Mouse (Mus musculus): ENCODE data around the gene Mybpc3. TPM values are rescaled to one million over a fixed set of nuclear protein-coding genes. Genes with fewer than 3 reads are reported as not detected.

The Mybpc3 gene
- polyA plus RNA-seq, 1 experiment from 2014 or later, result not detected

DNA sequence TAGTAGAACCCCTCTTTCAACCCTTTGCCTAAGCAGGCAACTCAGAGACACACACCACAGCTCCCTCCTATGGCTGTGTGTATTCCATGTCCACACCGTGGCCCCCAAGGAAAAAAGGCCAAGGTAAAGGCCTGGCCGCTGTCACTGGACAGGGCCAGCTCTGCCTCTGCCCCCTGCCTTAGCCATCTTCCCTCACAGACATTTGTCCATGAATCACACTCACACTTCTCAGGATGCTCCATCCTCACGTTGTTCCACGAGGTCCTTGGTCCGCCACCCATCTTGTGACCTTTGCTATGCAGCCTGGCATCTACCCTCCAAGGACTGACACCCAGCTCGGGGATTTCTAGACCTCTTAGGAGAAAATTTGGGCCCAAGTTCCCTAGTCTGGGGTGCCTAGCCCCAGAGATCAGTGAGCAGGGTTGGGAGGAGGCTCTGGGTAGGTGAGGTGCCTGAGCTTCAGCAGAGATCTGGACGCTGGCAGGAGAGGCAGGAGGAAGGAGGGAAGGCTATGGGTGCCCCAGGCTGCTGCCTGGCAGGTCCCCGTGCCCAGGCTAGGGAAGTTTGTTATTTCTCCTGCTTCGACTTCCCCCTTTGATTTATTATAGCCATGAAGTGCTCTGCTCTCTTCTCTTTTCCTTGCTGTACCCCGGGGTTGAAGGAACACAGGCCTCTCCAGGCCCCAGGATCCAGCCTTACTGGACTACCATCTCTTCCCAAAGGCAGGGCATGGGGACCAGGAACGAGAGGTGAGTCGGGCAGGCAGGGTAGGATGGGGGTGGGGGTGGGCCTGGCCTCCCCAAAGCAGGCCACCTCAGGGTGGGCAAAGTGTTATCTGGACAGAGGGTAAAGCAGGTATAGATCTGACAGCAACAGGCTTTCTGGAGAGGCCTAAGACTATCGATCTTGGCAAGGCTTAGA, 35.9 kb upstream of the Mybpc3 start, which contains the start of gene Spi1:
Gene Spi1 (plus strand): TSS at position 616 of the 921 bp plus-strand sequence.
- Histone ChIP-seq H3K36me3 (replicated peaks) (no peaks in the 10 kb centered on the region), H3K4me3 (no peak within 1 kb of the TSS), H3K27me3 (ENCODE audit: poor library complexity, severe bottlenecking) (peaks cover 29% of the 10 kb centered on the region), H3K4me1 (peaks cover 37% of the 10 kb centered on the region), H3K27ac (peak within 1 kb of the TSS; percentile 20; the same call in 1 of the 2 replicates), H3K9me3 (no peaks in the 10 kb centered on the region)
- DNase-seq (ENCODE audit: extremely low spot score, low spot score), result no peak
- 87% methylated on average over 13 of the region's 13 CpGs for WGBS

DNA sequence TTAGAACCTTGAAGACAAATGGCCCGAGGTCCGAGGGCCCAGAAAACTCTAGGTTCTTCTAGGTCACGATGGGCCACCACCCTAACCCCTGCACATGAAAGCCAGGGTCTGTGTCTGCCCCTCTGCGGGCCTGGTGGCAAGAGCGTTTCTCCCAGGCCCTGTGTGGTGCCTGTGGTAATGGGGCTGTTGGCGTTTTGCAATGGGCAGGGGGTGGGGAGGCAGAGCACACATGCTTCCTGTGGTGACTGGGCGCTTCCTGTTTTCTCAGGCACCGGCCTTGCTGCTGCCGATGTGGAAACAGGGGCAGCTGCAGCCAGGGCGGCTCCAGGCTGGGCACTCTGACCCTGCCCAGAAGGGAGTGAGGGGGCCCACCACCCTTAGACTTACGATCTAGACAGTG, 35.1 kb upstream of the Mybpc3 start:
- WGBS, result 73% methylated on average over 11 of the region's 11 CpGs
- DNase-seq (ENCODE audit: extremely low spot score, low spot score), result no peak
- Histone ChIP-seq H3K36me3 (replicated peaks) (no peaks in the 10 kb centered on the region), H3K4me3 (no peak overlapping the region), H3K27me3 (ENCODE audit: poor library complexity, severe bottlenecking) (peaks cover 21% of the 10 kb centered on the region), H3K9me3 (no peaks in the 10 kb centered on the region), H3K27ac (peak overlapping the region; percentile 20; the same call in 1 of the 2 replicates), H3K4me1 (peaks cover 36% of the 10 kb centered on the region)

DNA sequence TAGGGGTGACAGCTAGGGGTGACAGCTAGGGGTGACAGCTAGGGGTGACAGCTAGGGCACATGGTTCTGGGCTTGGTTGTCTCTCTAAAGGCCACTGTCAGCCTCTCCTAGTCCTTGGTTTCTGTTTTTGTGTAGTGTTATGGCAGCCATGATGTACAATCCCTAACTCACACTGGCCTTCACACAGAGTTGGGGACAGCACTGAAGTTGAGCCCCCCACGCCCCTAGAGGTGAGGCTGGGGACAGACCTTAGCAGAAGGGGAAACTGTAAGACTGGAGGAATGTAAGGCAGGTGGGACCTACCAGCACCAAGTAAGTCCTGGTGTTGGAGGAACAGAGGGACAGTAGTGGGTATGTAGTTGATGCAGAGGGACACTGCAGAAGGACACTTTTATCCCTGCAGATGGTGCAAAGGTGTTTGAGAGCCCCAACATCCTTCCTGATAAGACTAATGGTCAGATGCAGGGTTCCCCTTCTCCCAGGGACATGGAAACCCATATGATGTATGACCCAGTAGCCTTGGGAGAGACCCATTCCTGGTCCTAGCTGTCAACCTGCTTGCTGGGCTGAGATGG, 34.5 kb upstream of the Mybpc3 start:
- DNase-seq (ENCODE audit: extremely low spot score, low spot score), result no peak
- WGBS, result 63% methylated on average over 1 of the region's 1 CpGs
- Histone ChIP-seq H3K27ac (peak overlapping the region; percentile 20; the same call in 1 of the 2 replicates), H3K27me3 (ENCODE audit: poor library complexity, severe bottlenecking) (peaks cover 15% of the 10 kb centered on the region), H3K4me3 (no peak overlapping the region), H3K4me1 (peaks cover 30% of the 10 kb centered on the region), H3K36me3 (replicated peaks) (no peaks in the 10 kb centered on the region), H3K9me3 (no peaks in the 10 kb centered on the region)

- DNase-seq (ENCODE audit: extremely low spot score, low spot score), result no peak
- Histone ChIP-seq H3K36me3 (replicated peaks) (no peaks in the 10 kb centered on the region), H3K27me3 (ENCODE audit: poor library complexity, severe bottlenecking) (peaks cover 6% of the 10 kb centered on the region; the same call in 1 of the 2 replicates), H3K4me3 (no peak overlapping the region), H3K4me1 (peaks cover 21% of the 10 kb centered on the region), H3K9me3 (no peaks in the 10 kb centered on the region), H3K27ac (0 out of 2 replicates have a peak overlapping the region, but pooled peaks have one; percentile 15)
- WGBS, result 85% methylated on average over 15 of the region's 15 CpGs
Observed at GRCm38 (mm10) chr2:91084179-91084820, 33.6 kb upstream of the Mybpc3 start.

GRCm38 (mm10) chr2:91085494-91086391, 32.2 kb upstream of the Mybpc3 start:
- no peak for DNase-seq (ENCODE audit: extremely low spot score, low spot score)
- peaks cover 20% of the 10 kb centered on the region for H3K4me1 ChIP-seq
- peak overlapping the region; percentile 40; the same call in 1 of the 2 replicates for H3K27ac ChIP-seq
- no peak overlapping the region for H3K4me3 ChIP-seq
- H3K36me3 ChIP-seq (replicated peaks), result no peaks in the 10 kb centered on the region
- H3K9me3 ChIP-seq, result no peaks in the 10 kb centered on the region
- 90% methylated on average over 14 of the region's 14 CpGs for WGBS
- H3K27me3 ChIP-seq (ENCODE audit: poor library complexity, severe bottlenecking), result no peaks in the 10 kb centered on the region

DNA sequence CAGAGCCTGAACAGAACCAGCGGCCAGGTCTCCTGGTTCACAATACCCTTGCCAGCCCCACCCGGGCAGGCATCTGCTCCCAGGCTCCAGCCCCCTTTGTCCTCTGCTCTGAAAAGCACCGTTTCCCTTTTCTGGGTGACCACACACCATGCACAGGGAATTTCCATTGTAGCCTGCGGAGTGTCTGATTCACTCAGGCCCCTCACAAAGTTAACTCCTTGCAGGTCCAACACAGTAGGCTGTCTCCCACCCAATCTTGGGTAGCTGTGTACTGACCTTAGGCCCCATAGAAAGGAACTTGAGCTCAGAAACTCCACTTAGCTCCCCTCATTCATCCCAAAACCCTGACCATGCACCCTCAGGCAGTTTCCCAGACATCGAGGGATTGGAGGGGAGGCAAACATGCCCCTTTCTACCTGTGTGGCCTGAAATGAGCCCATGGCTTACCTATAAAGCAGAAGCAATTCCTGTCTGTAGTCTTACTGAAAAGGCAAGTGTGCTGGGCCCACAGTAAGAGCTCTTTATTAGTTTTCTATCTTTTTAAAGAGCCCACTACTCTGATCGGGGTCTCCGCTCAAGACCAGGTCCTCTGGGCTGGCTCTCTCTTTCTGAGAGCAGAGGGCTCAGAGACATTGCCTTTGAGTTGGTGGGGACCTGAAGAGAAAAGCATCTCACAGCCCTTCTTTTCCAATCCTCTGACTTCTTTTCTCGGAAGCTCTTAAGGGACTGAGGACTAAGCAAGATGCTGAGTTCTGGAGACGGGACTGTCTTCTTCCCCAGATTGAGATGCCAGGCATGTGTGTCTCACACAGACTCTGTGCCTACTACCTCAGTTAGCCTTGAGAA, 31.3 kb upstream of the Mybpc3 start:
- Histone ChIP-seq H3K4me3 (no peak overlapping the region), H3K9me3 (no peaks in the 10 kb centered on the region), H3K4me1 (peaks cover 20% of the 10 kb centered on the region), H3K27me3 (ENCODE audit: poor library complexity, severe bottlenecking) (no peaks in the 10 kb centered on the region), H3K36me3 (replicated peaks) (no peaks in the 10 kb centered on the region), H3K27ac (peak overlapping the region; percentile 40; the same call in 1 of the 2 replicates)
- WGBS, result 62% methylated on average over 9 of the region's 9 CpGs
- DNase-seq (ENCODE audit: extremely low spot score, low spot score), result no peak

DNA sequence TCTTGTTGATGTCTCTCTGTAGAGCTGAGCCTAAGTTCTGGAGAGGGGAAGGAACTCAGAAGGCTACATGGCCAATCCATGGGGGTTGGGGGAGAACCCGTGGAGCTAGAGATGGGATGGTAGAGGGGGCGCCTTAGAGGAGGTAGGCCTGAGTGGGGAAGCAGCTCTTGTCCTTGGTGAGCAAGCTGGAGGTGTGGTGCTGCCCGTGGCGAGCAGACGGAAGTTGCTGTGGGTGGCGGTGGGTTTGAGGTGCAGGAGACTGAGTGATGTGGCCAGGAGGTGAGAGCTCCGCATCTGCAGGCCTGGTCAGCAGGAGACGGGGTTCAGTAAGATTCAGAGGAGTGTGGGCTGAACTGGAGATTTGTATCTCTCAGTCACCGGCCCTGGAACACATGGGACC, 30.5 kb upstream of the Mybpc3 start:
- no peak for DNase-seq (ENCODE audit: extremely low spot score, low spot score)
- Histone ChIP-seq H3K27me3 (ENCODE audit: poor library complexity, severe bottlenecking) (no peaks in the 10 kb centered on the region), H3K9me3 (no peaks in the 10 kb centered on the region), H3K4me3 (no peak overlapping the region), H3K27ac (no peak overlapping the region), H3K36me3 (replicated peaks) (no peaks in the 10 kb centered on the region), H3K4me1 (peaks cover 20% of the 10 kb centered on the region)
- 89% methylated on average over 9 of the region's 9 CpGs for WGBS

DNA sequence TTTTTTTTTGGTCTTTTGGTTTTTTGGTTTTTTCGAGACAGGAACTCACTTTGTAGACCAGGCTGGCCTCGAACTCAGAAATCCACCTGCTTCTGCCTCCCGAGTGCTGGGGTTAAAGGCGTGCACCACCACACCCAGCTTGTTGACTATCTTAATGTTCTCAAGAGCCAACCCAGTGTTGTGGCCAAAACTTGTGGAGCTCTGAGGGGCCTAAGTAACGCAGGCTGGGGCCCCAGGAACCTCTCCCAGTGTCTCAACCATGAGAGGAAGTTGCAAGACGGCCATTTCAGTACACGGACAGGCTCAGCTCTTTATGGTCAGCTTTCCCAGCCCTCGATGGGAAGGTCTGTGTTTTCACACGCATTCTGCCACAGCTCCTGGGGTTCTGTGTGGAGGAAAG, 29.0 kb upstream of the Mybpc3 start:
- 83% methylated on average over 9 of the region's 9 CpGs for WGBS
- Histone ChIP-seq H3K4me3 (no peak overlapping the region), H3K4me1 (peaks cover 17% of the 10 kb centered on the region), H3K9me3 (no peaks in the 10 kb centered on the region), H3K36me3 (replicated peaks) (no peaks in the 10 kb centered on the region), H3K27ac (no peak overlapping the region), H3K27me3 (ENCODE audit: poor library complexity, severe bottlenecking) (no peaks in the 10 kb centered on the region)
- DNase-seq (ENCODE audit: extremely low spot score, low spot score), result no peak

GRCm38 (mm10) chr2:91090208-91090607, 27.7 kb upstream of the Mybpc3 start:
- DNase-seq (ENCODE audit: extremely low spot score, low spot score), result no peak
- Histone ChIP-seq H3K4me1 (peaks cover 9% of the 10 kb centered on the region), H3K27ac (no peak overlapping the region), H3K9me3 (no peaks in the 10 kb centered on the region), H3K27me3 (ENCODE audit: poor library complexity, severe bottlenecking) (no peaks in the 10 kb centered on the region), H3K4me3 (no peak overlapping the region), H3K36me3 (replicated peaks) (no peaks in the 10 kb centered on the region)
- 80% methylated on average over 6 of the region's 6 CpGs for WGBS

GRCm38 (mm10) chr2:91090827-91091226, 27.1 kb upstream of the Mybpc3 start:
- Histone ChIP-seq H3K4me1 (peaks cover 9% of the 10 kb centered on the region), H3K9me3 (no peaks in the 10 kb centered on the region), H3K27ac (no peak overlapping the region), H3K27me3 (ENCODE audit: poor library complexity, severe bottlenecking) (no peaks in the 10 kb centered on the region), H3K36me3 (replicated peaks) (no peaks in the 10 kb centered on the region), H3K4me3 (no peak overlapping the region)
- no peak for DNase-seq (ENCODE audit: extremely low spot score, low spot score)
- 82% methylated on average over 6 of the region's 6 CpGs for WGBS

- H3K36me3 ChIP-seq (replicated peaks), result no peaks in the 10 kb centered on the region
- WGBS, result 73% methylated on average over 14 of the region's 14 CpGs
- H3K27ac ChIP-seq, result peak overlapping the region; percentile 11; the same call in 1 of the 2 replicates
- H3K4me3 ChIP-seq, result no peak overlapping the region
- H3K4me1 ChIP-seq, result peaks cover 11% of the 10 kb centered on the region; the same call in 1 of the 2 replicates
- no peak for DNase-seq (ENCODE audit: extremely low spot score, low spot score)
- H3K27me3 ChIP-seq (ENCODE audit: poor library complexity, severe bottlenecking), result no peaks in the 10 kb centered on the region
- no peaks in the 10 kb centered on the region for H3K9me3 ChIP-seq
Observed at GRCm38 (mm10) chr2:91096524-91096923, 21.4 kb upstream of the Mybpc3 start.

All from forebrain, embryonic 10.5 days (tissue).